In the genomic region with DNA sequence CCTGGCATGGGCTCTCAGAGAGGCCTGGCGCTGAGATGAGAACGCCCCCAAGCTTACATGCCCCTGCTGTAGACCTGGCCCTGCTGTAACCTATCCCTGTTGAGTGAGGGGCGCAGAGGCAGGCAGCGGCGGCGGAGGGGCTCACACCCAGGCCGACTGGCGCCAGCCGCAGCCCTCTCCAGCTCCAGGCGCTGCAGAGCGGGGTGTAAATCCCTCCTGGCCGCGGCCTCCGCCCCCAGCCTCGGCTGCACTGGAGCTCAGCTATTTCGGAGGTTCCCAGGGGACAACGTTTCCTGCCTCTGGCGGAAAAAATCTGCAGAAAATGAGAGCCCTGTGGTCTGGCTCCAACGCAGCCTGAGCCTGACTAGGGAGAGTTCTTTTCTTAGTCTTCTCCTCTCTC, we compare ENCODE assay signal across 7 mouse cellular contexts. TPM values are rescaled to one million over a fixed set of nuclear protein-coding genes. Genes with fewer than 3 reads are reported as not detected.
DNase-seq lines count a peak whose midpoint lies in the region; ATAC-seq lines count a peak whose summit lies in the region.

No protein-coding gene starts in this region.

- peaks cover 73% of the 10 kb centered on the region for H3K4me1 ChIP-seq in embryonic facial prominence, embryonic 13.5 days
- peaks cover 70% of the 10 kb centered on the region for H3K4me1 ChIP-seq in limb, embryonic 12.5 days (replicated peaks)

- ATAC-seq in embryonic facial prominence, embryonic 13.5 days (ENCODE audit: insufficient number of reproducible peaks, insufficient read depth, low FRiP score, low TSS enrichment, low read depth), result peak; percentile 35
- peak; percentile 72; the same call in 1 of the 2 replicates for ATAC-seq in limb, embryonic 12.5 days (ENCODE audit: insufficient number of reproducible peaks, insufficient read depth, low FRiP score, low TSS enrichment, low read depth)

- peak overlapping the region; percentile 53 for H3K4me2 ChIP-seq in embryonic facial prominence, embryonic 13.5 days
- peak overlapping the region; percentile 47 for H3K4me2 ChIP-seq in limb, embryonic 12.5 days

- peak; percentile 48 for DNase-seq in ZHBTc4 (ENCODE audit: low read depth, low spot score)
- DNase-seq in heart, postnatal 4 days, result peak; percentile 82
- DNase-seq in neural tube, embryonic 10.5 days (ENCODE audit: extremely low spot score, low spot score), result peak; percentile 66
- no peak for DNase-seq in left cerebral cortex, adult 8-10 months (ENCODE audit: low spot score in 2 of 2)
- DNase-seq in right cerebral cortex, postnatal 36 days (ENCODE audit: low spot score in 2 of 2), result no peak

- peak overlapping the region; percentile 26 for H3K4me3 ChIP-seq in embryonic facial prominence, embryonic 13.5 days
- peak overlapping the region; percentile 15; the same call in 1 of the 2 replicates for H3K4me3 ChIP-seq in limb, embryonic 12.5 days (replicated peaks)

- no peaks in the 10 kb centered on the region for H3K36me3 ChIP-seq in embryonic facial prominence, embryonic 13.5 days
- H3K36me3 ChIP-seq in limb, embryonic 12.5 days, result no peaks in the 10 kb centered on the region

- peak overlapping the region; percentile 96 for H3K27ac ChIP-seq in embryonic facial prominence, embryonic 13.5 days
- peak overlapping the region; percentile 96 for H3K27ac ChIP-seq in limb, embryonic 12.5 days

- H3K9me3 ChIP-seq in embryonic facial prominence, embryonic 13.5 days, result no peaks in the 10 kb centered on the region
- no peaks in the 10 kb centered on the region for H3K9me3 ChIP-seq in limb, embryonic 12.5 days

- H3K27me3 ChIP-seq in embryonic facial prominence, embryonic 13.5 days, result no peaks in the 10 kb centered on the region
- no peaks in the 10 kb centered on the region for H3K27me3 ChIP-seq in limb, embryonic 12.5 days

- 2% methylated on average over 19 of the region's 19 CpGs for WGBS in embryonic facial prominence, embryonic 13.5 days
- under 1% methylated on average over 19 of the region's 19 CpGs for WGBS in limb, embryonic 12.5 days

- peak overlapping the region; percentile 60 for H3K9ac ChIP-seq in embryonic facial prominence, embryonic 13.5 days
- 0 out of 2 replicates have a peak overlapping the region, but pooled peaks have one; percentile 31 for H3K9ac ChIP-seq in limb, embryonic 12.5 days (replicated peaks)

RNA-seq across cellular contexts. Expression of gene Snai1, which starts 27.7 kb away (rescaled TPM):
- polyA plus RNA-seq in embryonic facial prominence, embryonic 13.5 days (2015; fragmentation: Nextera tagmentation; extraction: Ambion mirVana), result 113 and 129 TPM in 2 replicates
- total RNA-seq in heart, postnatal 4 days (2021), result 1 to 10 TPM; 4.3 to 5.0 TPM
- 69.0 and 82.0 TPM in 2 replicates for polyA plus RNA-seq in limb, embryonic 12.5 days (2016; fragmentation: Nextera tagmentation; extraction: Ambion mirVana)
- total RNA-seq in left cerebral cortex, adult 8-10 months (2022), result under 1 TPM; 0.48 to 0.93 (median 0.70) TPM

Comparison
In these comparisons a context has a peak if more than half of its experiments do, and no peak if none do; other contexts are left out.
1. DNase-seq: peak in ZHBTc4 (single experiment), heart, postnatal 4 days (single experiment) and neural tube, embryonic 10.5 days (single experiment); none in left cerebral cortex, adult 8-10 months (0 of 2) and right cerebral cortex, postnatal 36 days (0 of 2).